21 mouse cellular contexts compared by ENCODE assay signal in the genomic region with DNA sequence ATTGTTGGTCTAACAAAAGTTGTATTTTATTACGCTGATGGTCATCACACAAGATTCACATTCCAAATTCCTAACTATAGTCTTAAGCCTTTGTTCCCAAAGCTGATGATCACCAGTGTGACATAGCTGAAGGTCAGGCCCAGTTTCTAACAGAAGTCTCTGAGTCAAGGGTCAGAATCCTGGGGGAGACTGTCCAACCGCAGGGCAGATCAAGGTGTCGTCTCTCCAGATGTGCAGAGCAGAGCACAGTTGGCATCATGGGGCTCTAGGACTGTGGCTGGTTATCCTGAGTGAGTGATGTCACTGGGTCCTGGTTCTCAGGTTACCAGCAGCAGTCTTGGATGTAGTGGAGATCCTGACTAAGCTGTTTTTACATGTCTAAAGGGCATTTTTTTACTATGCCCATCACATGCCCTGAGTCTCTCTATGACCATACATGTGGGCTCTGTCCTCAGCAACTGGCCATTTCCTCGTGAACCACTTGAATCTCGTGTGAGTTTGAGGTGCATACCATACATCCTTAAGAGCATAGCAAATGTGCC. TPM values are rescaled to one million over a fixed set of nuclear protein-coding genes. Genes with fewer than 3 reads are reported as not detected.
DNase-seq lines count a peak whose midpoint lies in the region; ATAC-seq and TF ChIP-seq lines count a peak whose summit lies in the region.
"Had no signal": no experiment of that assay in that cellular context is flagged by ENCODE, and none has a peak within 500 bp of the region (broad histone marks: within the 10 kb centered on the region; RNA-seq: fewer than 3 reads in every experiment).

No protein-coding gene starts in this region.

- WGBS in midbrain, embryonic 11.5 days, result 78% methylated on average over 5 of the region's 5 CpGs
- 91% methylated on average over 5 of the region's 5 CpGs for WGBS in midbrain, embryonic 13.5 days
- 82% methylated on average over 5 of the region's 5 CpGs for WGBS in embryonic facial prominence, embryonic 10.5 days

- no peaks in the 10 kb centered on the region for H3K4me1 ChIP-seq in midbrain, embryonic 11.5 days (ENCODE audit: control insufficient read depth, insufficient read depth, low read length)
- peaks cover 20% of the 10 kb centered on the region for H3K4me1 ChIP-seq in midbrain, embryonic 13.5 days (replicated peaks)
- peaks cover 21 to 50% of the 10 kb centered on the region in 2 experiments for H3K4me1 ChIP-seq in ES-E14 (ENCODE audit: control insufficient read depth in 2 of 2, insufficient read depth in 2 of 2, low read length in 2 of 2, poor library complexity in 1 of 2)
- peaks cover 62% of the 10 kb centered on the region for H3K4me1 ChIP-seq in brown adipose tissue, adult 24 weeks (ENCODE audit: control insufficient read depth, insufficient read depth, insufficient read length, low read length)
- peaks cover 27% of the 10 kb centered on the region for H3K4me1 ChIP-seq in embryonic facial prominence, embryonic 10.5 days

- no peak overlapping the region for H3K9ac ChIP-seq in midbrain, embryonic 11.5 days (ENCODE audit: low read length)
- H3K9ac ChIP-seq in midbrain, embryonic 13.5 days (replicated peaks), result no peak overlapping the region
- H3K9ac ChIP-seq in ES-E14 (ENCODE audit: insufficient read depth, low read depth, low read length, poor library complexity, severe bottlenecking), result no peak overlapping the region
- H3K9ac ChIP-seq: embryonic facial prominence, embryonic 13.5 days; forebrain, embryonic 13.5 days; heart, embryonic 15.5 days; hindbrain, embryonic 15.5 days had no signal

- in situ Hi-C loops in ES-E14 (cut with MboI; ENCODE audit: low sequenced_read_pairs in 2 of 2, unreplicated experiment in 2 of 2), result no loop called here

- H3K27me3 ChIP-seq in midbrain, embryonic 11.5 days (ENCODE audit: control insufficient read depth, insufficient read depth, low read length), result no peaks in the 10 kb centered on the region
- no peaks in the 10 kb centered on the region for H3K27me3 ChIP-seq in midbrain, embryonic 13.5 days
- H3K27me3 ChIP-seq in embryonic facial prominence, embryonic 10.5 days (replicated peaks; ENCODE audit: low read depth, poor library complexity, severe bottlenecking), result no peaks in the 10 kb centered on the region
- H3K27me3 ChIP-seq: embryonic facial prominence, embryonic 13.5 days; forebrain, embryonic 13.5 days; heart, embryonic 15.5 days; hindbrain, embryonic 15.5 days had no signal

- no peak for ATAC-seq in midbrain, embryonic 11.5 days (ENCODE audit: low FRiP score)
- ATAC-seq in midbrain, embryonic 13.5 days, result no peak
- ATAC-seq: activated CD4-positive, CD25-positive, alpha-beta regulatory T cell, adult 4 months; forebrain, embryonic 13.5 days; inflammation-experienced regulatory T-cells, adult 6 months; intestine, postnatal 0 days had no signal

- no peak overlapping the region for H3K4me3 ChIP-seq in midbrain, embryonic 11.5 days (ENCODE audit: low read depth, low read length)
- no peak overlapping the region for H3K4me3 ChIP-seq in midbrain, embryonic 13.5 days (replicated peaks)
- H3K4me3 ChIP-seq in ES-E14 (ENCODE audit: insufficient read depth in 1 of 2, low read depth in 1 of 2, low read length in 2 of 2, poor library complexity in 1 of 2, severe bottlenecking in 1 of 2), result no peak overlapping the region
- no peak overlapping the region for H3K4me3 ChIP-seq in brown adipose tissue, adult 24 weeks (ENCODE audit: insufficient read depth, low read depth, low read length)
- no peak overlapping the region for H3K4me3 ChIP-seq in embryonic facial prominence, embryonic 10.5 days
- H3K4me3 ChIP-seq: embryonic facial prominence, embryonic 13.5 days; forebrain, embryonic 13.5 days; heart, embryonic 15.5 days; hindbrain, embryonic 10.5 days; hindbrain, embryonic 15.5 days had no signal

- H3K4me2 ChIP-seq in midbrain, embryonic 11.5 days, result no peak overlapping the region
- no peak overlapping the region for H3K4me2 ChIP-seq in midbrain, embryonic 13.5 days (replicated peaks)
- H3K4me2 ChIP-seq: embryonic facial prominence, embryonic 13.5 days; forebrain, embryonic 13.5 days; heart, embryonic 11.5 days; heart, embryonic 15.5 days; hindbrain, embryonic 15.5 days had no signal

- no peaks in the 10 kb centered on the region for H3K9me3 ChIP-seq in midbrain, embryonic 11.5 days (ENCODE audit: control insufficient read depth, low read length)
- no peaks in the 10 kb centered on the region for H3K9me3 ChIP-seq in midbrain, embryonic 13.5 days
- no peaks in the 10 kb centered on the region for H3K9me3 ChIP-seq in ES-E14 (ENCODE audit: control insufficient read depth, insufficient read depth, low read depth, low read length)
- no peaks in the 10 kb centered on the region for H3K9me3 ChIP-seq in embryonic facial prominence, embryonic 10.5 days
- H3K9me3 ChIP-seq: embryonic facial prominence, embryonic 13.5 days; forebrain, embryonic 13.5 days; heart, embryonic 15.5 days; hindbrain, embryonic 10.5 days; hindbrain, embryonic 15.5 days had no signal

- peak; percentile 72 for DNase-seq in midbrain, embryonic 11.5 days (ENCODE audit: low spot score, missing footprints)
- DNase-seq in ES-E14 (ENCODE audit: low read depth, low spot score), result no peak
- DNase-seq in right cerebral cortex, postnatal 10 days (ENCODE audit: low spot score in 2 of 2), result no peak
- no peak for DNase-seq in embryonic facial prominence, embryonic 10.5 days (ENCODE audit: low spot score)
- DNase-seq: adrenal gland, postnatal 14 days; B cell, adult 2 months; cerebellum, adult 8-10 months; cerebellum, postnatal 25 days; heart, adult 18-20 months; kidney, adult 8-10 months had no signal

- no peaks in the 10 kb centered on the region for H3K36me3 ChIP-seq in midbrain, embryonic 11.5 days (ENCODE audit: control insufficient read depth, insufficient read depth, low read length)
- H3K36me3 ChIP-seq in midbrain, embryonic 13.5 days, result 0 out of 2 replicates have a peak, but pooled peaks cover 3% of the 10 kb centered on the region
- no peaks in the 10 kb centered on the region; the same call in 1 of the 2 replicates for H3K36me3 ChIP-seq in ES-E14 (ENCODE audit: control insufficient read depth, insufficient read depth, low read length, poor library complexity, severe bottlenecking)
- H3K36me3 ChIP-seq in embryonic facial prominence, embryonic 10.5 days (replicated peaks), result peaks cover 17% of the 10 kb centered on the region
- H3K36me3 ChIP-seq: embryonic facial prominence, embryonic 13.5 days; heart, embryonic 15.5 days; hindbrain, embryonic 15.5 days had no signal

- H3K27ac ChIP-seq in midbrain, embryonic 11.5 days (ENCODE audit: low read depth, low read length), result no peak overlapping the region
- no peak overlapping the region for H3K27ac ChIP-seq in midbrain, embryonic 13.5 days
- no peak overlapping the region for H3K27ac ChIP-seq in ES-E14 (ENCODE audit: insufficient read depth, low read depth, low read length, poor library complexity, severe bottlenecking)
- H3K27ac ChIP-seq in brown adipose tissue, adult 24 weeks (replicated peaks; ENCODE audit: low read depth, low read length), result peak overlapping the region; percentile 85
- no peak overlapping the region for H3K27ac ChIP-seq in embryonic facial prominence, embryonic 10.5 days (replicated peaks)
- H3K27ac ChIP-seq: embryonic facial prominence, embryonic 13.5 days; forebrain, embryonic 13.5 days; heart, embryonic 15.5 days; hindbrain, embryonic 10.5 days; hindbrain, embryonic 15.5 days had no signal

TF ChIP-seq in ES-E14, 5 proteins besides CTCF, POLR2A, EP300 and RAD21:
- TF ChIP-seq ZNF384 (IDR thresholded peaks at IDR 0.05; ENCODE audit: low read depth, low read length) (0 out of 2 replicates have a peak, but pooled peaks have one; percentile 18), HCFC1 (IDR thresholded peaks at IDR 0.05; ENCODE audit: borderline replicate concordance, insufficient read depth, low read length) (no peak), ZC3H11A (IDR thresholded peaks at IDR 0.05; ENCODE audit: borderline replicate concordance, low read depth, low read length) (no peak), CHD2 (IDR thresholded peaks at IDR 0.05; ENCODE audit: low read depth, low read length) (no peak), MAFK (IDR thresholded peaks at IDR 0.05; ENCODE audit: insufficient read depth, low read depth, low read length) (peak; percentile 50; the same call in 1 of the 2 replicates)

RNA-seq across cellular contexts. Expression of a gene that starts 16.5 kb away (rescaled TPM):
- 12.4 and 15.6 TPM in 2 replicates for polyA plus RNA-seq in midbrain, embryonic 11.5 days (2014; fragmentation: Nextera tagmentation; extraction: Ambion mirVana)
- polyA plus RNA-seq in midbrain, embryonic 13.5 days (2015; fragmentation: Nextera tagmentation; extraction: Ambion mirVana), result 16.7 and 19.8 TPM in 2 replicates
- total RNA-seq in ES-E14 (2012; rRNA removed), result 48.5 and 54.6 TPM in 2 replicates
- 19.1 and 24.3 TPM in 2 replicates for polyA plus RNA-seq in brown adipose tissue, adult 24 weeks (2012; ENCODE audit: insufficient read depth, insufficient read length, missing spikeins)
- polyA plus RNA-seq in embryonic facial prominence, embryonic 10.5 days (2016; fragmentation: Nextera tagmentation; extraction: Ambion mirVana), result 16.5 and 17.3 TPM in 2 replicates
